Mouse (Mus musculus) left cerebral cortex, postnatal 4 days (tissue): ENCODE results near the gene Epp13. TPM values are rescaled to one million over a fixed set of nuclear protein-coding genes. Genes with fewer than 3 reads are reported as not detected.
"Not testable (repeated sequence)": the region's sequence is repeated elsewhere in the genome, so short reads cannot be mapped to it uniquely, and the experiment has no call there.

ENCODE experiments used
- DNase-seq: peaks from one replicate; pipeline ENCODE4 v3.0.0-alpha.2; 2022
- intact Hi-C: fragments of 180-260 bp; cut with DNase I; formaldehyde crosslinking; loops from one replicate; pipeline ENCODE4 v1.15.1; 2025
- total RNA-seq, 2 experiments: library from RNA; stranded (reverse); gene quantifications; 2 replicates each; pipeline ENCODE4 v1.2.3; 2021

The Epp13 gene
- not detected for total RNA-seq

DNA sequence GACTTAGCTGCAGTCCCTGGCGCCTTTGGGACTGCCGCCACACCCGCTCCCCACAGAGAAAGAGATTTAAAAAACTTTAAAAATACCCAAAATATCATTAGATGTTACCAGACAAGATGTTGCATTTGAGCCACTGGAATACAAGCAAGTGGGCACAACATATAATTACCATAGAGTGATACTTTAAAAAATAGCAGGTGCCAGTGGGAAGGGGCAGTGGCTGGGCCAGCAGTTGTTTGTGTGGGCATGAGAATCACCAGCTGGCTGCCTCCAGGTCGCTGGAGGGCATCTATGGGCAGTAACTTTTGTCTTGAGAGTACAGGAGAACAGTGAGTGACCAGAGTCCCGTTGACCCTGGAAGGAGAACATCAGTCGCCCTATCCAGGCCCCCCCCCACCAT, at the start of gene Epp13:
Epp13 (plus strand) TSS at position 301 of the 400 bp plus-strand sequence.
- DNase-seq: no peak
- intact Hi-C loops: no loop called here

DNA sequence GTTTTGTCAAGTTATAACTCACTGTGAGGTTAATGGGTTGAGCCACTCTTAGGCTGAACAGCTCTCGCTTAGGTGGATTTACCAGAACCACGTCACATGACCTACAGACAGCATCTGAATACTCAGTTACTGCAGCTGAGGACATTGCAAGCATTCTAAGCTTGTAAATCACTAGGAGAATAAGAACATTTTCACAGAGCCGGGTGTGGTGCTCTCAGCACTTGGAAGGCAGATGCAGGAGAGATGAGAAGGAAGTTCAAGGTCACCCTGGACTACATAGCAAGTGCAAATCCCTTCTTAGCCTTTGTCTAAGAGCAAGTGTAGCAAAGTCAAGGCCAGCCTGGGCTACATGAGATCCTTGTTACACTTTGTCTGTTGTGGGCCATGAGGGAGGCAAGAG, 48.3 kb upstream of the Epp13 start:
- no peak for DNase-seq
- intact Hi-C loops: no loop called here

DNA sequence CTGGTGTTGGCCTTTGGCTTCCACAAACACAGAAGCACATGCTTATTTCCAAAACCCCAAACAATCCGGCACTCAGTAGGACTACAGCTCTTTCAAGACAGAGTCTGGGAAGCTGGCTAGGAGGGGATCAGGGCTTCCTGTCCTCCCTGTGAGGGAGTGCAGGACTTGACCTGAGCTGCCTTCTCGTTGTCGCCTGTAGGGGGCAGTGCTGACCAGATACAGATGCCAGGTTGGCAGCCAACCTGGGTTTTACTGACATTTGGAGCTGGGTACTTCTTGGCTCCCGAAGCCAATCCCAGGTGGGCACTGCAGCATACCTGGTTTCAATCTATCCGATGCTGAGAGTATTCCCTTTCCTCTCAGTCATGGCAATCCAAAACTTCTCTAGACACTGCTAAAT, 39.4 kb upstream of the Epp13 start:
- intact Hi-C loops: no loop called here
- no peak for DNase-seq

DNA sequence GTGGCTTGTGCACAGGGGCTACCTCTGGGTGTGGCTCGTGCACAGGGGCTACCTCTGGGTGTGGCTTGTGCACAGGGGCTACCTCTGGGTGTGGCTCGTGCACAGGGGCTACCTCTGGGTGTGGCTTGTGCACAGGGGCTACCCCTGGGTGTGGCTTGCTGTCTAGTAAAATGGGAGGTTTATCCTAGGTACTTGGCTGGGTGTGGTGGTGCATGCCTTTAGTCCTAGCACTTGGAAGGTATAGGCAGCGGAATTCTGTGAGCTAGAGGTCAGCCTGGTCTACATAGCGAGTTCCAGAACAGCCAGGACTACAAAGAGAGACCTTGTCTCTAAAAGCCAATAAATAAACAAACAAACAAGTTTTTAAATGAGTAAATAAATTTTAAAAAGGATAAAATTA, 37.8 kb upstream of the Epp13 start:
- intact Hi-C loops, DNase-seq: not testable (repeated sequence)

DNA sequence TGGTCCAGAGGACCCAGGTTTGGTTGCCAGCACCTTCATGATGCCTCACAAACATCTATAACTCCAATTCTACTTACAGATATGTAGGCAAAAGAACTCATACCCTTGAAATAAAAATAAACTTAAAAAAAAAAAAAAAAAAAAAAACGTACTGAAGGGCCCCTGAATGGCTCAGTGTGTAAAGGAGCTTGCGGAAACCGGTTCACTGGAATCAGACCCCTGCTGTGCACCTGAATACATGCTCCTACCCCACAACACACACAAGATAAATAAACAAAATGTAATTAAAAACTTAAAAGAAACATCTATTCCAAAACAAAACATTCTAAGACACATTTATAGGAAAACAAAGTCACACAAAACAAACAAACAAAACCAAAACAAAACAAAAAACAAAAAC, 32.4 kb upstream of the Epp13 start:
- intact Hi-C loops: no loop called here
- DNase-seq: no peak

DNA sequence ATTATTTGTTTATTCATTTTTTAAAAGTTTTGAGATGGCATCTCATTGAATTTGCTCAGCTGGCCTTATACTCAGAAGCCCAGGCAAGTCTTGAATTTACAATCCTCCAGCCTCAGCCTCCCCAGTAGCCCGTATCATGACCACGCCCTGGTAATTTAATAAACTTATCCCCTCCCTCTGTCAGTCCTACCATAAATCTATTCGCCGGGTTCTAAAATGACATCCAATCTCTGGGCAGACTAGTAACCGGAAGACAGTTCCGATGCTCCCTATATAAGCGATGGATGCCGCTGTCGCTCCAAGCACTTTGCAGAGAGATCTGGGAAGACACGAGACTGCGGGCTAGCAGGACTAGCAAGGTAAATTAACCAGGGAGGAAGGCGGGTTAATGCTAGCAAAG, 30.5 kb upstream of the Epp13 start, which contains the start of gene Zscan5b:
Zscan5b (plus strand) TSS at position 301 of the 400 bp plus-strand sequence.
- intact Hi-C loops: no loop called here
- no peak for DNase-seq

DNA sequence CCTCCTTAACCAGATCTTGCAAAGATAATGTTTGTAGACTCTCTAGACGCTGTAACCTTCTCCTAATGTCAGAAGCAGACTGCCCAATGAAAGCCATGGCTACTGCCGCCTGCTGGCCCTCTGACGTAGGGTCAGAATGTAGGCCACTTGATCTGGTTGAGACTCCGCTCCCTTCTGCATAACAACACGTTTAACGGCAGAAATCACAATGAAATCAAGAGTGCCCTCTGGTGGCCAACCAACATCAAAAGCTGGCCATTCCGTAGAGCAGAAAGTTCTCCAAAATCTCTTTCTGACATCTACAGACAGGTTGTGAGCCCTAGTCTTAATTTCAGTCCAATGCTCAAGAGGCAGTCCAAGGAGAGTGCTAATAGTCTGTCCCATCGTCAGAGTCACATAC, 24.0 kb upstream of the Epp13 start:
- intact Hi-C loops: not testable (repeated sequence)
- DNase-seq: peak; percentile 3

DNA sequence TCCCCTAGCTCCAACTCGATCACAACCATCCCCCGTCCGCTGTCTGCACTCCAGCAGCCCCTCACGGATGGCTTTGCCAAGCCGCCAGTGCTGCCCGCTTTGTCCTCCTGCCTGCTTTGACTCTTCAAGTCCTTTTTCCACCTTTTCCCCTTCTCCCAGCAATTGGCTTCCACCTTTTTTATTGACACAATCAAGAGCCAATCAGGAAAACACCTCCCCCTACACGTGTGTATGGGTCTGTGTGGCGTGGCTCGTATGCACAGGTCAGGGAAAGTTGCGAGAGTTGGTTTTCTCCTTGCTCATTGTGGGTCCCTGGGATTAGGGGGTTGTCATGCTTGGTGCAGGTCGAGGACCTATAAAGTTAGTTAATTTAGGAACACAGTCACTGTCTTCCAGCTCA, 12.7 kb upstream of the Epp13 start:
- intact Hi-C loops: no loop called here
- no peak for DNase-seq

DNA sequence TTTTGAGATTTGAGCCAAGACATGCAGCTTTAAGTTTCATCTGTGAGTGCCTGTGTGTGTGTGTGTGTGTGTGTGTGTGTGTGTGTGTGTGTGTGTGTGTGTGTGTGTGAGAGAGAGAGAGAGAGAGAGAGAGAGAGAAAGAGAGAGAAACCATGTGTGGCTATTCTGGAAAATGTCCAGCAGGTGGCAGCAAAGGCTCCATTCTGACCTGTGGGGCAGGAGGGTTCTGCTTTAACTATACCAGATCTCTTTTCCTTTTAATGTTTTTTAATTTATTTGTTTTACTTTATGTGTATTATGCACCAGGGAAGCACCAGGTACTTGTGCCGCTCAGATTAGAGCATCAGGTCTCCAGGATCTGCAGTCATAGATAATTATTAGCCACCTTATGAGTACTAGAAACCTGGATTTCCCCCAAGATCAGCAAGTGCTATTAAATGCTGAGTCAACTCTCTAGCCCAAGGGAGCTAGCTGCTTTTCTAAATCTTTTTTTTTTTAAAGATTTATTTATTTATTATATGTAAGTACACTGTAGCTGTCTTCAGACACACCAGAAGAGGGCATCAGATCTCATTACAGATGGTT, 11.6 kb upstream of the Epp13 start:
- intact Hi-C loops: not testable (repeated sequence)
- DNase-seq: peak; percentile 33

DNA sequence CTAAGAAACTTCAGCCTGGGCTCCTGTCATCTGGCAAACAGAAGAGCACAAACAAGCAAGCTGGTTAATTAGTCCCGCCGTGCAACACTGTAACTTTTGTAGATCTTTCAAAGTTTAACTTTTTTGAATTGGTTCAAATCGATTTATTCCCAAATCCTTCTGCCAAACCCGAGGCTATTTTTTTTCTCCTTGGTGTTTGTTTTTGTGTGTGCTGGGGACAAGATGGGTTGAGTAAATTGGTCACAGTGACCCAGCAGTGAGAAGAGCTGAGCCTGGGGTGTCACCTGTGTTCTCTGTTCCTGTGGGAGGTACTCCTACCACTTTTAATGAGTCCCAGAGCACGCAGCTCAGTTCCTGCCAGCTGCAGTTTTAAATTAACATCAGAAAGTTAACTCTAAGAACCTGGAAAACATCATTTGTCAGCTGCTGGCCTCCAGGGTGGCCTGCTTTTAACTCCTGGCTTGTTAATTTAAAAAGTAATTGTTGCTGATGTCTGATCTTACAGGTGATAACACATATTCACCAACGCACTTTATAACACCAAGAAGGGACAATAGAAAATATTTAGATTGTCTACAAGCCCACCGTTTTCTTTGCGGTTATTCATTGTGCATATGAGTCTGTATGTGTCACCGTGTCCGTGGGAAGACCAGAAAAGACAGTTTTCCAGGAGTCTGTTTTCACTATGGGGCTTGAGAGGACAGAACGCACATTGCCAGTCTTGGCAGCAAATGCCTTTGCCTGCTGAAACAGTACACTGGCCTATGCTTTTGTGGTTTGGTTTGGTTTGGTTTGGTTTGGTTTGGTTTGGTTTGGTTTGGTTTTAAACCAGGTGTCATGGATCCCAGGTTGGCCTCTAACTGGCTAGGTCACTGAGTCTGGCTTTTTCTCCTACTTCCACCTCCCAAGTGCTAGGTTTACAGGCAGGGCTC, 7.9 kb upstream of the Epp13 start:
- intact Hi-C loops: no loop called here
- DNase-seq: no peak

DNA sequence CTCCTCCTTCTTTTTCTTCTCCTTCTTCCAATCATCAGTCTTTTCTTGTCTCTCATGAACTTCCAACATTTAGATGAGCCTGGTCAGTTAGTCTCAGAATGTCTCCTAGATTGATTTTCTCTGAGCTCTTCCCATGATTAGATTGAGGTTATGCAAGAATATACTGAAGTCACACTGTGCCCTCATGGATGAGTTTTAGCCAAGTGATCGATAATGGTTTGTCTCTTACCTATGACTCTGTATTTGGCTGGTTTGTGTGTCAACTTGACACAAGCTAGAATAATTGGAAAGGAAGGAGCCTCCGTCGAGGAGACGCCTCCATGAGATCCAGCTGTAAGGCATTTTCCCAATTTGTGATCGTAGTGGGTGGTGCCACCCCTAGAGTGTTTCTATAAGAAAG, 1.9 kb downstream of the Epp13 start:
- intact Hi-C loops: no loop called here
- DNase-seq: no peak

DNA sequence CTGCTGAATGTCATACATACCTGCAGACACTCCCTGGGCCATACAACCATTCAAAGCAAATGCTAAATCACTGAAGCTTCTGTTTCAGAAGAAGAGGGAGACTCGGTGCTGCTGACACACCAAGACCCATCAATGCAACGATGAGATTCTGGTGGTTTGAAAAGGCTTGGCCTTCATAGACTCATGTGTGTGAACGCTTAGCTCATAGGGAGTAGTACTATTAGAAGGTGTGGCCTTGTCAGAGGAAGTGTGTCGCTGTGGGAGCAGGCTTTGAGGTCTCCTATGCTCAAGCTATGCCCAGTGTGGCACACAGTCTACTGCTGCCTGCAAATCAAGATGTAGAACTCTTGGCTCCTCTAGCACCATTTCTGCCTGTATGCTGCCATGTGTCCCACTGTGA, 4.9 kb downstream of the Epp13 start:
- DNase-seq: no peak
- intact Hi-C loops: no loop called here

DNA sequence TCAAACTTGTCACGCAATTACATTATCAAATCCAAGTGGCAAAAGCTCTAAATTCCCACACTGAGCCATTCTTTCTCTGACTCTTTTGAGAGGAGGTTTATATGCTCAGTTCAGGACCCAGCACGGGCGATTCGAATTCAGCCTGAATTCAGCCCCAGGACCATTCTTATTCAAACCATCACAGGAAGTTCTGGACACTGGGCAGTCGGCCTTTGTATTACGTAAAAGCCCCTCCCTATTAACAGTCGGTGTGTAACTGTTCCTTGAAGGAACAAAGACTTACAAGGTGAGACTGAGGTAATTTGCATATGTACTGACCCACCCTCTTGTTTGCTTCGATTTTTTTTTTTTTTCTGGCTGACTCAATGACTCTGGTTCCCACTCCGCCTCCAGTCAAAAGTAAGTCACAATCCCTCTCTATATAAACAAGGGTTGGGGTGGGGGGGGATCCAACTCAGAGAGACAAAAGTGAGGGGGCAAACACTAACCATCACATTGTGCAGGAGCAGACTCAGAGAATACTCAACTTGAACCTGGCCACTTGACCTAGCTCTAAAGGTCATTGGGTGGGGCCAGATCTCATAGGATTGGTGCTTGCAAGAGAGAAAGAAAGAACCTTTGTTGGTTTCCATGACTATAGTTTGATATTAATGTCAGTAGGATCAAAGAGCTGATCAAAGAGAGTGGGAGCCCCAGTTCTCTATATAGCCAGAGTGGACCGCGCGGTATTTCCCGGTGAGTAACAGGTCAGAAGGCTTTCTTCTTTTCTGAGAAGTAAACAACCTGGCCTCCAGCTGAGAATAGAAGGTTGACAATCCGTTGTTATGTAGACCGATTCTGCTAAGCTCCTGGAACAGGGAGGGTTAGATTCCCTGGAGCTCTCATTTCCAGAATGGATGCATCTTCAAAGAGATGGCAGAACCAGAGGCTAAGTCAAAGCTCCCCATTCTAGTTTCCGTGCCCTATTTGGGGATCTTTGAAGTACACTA, 6.0 kb downstream of the Epp13 start:
- intact Hi-C loops: no loop called here
- DNase-seq: no peak

DNA sequence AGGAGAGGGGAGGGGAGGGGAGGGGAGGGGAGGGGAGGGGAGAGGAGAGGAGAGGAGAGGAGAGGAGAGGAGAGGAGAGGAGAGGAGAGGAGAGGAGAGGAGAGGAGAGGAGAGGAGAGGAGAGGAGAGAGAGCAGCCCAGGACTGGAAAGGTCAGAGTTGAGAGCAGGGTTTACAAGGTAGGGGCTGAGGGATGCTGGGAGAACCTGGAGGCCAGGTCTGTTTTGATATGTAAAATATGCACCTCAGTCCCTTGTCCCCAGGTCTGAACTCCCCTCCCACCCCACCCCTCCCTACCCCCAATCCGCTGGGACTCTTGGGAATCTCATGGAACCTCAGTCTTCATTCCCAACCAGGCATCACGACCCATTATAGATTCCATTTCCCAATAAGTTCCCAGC, 7.5 kb downstream of the Epp13 start:
- DNase-seq, intact Hi-C loops: not testable (repeated sequence)

DNA sequence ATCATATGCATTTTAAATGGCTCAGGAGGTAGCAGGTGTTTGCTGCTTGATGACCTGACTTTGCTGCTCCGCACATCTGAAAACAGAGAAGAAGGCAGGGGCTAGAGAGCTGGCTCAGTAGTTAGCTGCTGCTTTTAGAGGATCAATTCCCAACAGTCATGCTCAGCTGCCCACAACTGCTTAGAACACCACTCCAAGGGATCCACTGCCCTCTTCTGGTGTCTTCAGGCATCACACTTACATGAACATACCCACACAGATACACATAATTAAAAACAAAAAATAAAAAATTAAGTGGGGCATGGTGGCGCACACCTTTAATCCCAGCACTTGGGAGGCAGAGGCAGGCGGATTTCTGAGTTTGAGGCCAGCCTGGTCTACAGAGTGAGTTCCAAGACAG, 9.6 kb downstream of the Epp13 start:
- no peak for DNase-seq
- intact Hi-C loops: no loop called here

DNA sequence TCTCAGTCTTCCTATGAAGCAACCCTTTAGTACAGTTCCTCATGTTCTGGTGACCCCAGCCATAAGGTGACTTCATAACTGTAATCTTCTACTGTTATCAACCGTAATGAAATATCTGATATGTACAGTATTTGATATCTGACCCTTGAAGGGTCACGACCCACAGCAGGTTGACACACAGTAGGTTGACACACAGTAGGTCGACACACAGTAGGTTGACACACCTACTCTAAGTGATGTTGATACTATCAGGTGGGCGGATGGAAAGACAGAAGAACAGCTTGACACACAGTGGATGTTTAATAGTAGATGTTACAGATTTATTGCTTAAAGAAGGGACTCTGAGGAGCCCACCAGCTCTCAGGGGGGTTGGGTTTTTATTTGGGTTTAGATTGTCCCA, 10.5 kb downstream of the Epp13 start:
- intact Hi-C loops: no loop called here

DNA sequence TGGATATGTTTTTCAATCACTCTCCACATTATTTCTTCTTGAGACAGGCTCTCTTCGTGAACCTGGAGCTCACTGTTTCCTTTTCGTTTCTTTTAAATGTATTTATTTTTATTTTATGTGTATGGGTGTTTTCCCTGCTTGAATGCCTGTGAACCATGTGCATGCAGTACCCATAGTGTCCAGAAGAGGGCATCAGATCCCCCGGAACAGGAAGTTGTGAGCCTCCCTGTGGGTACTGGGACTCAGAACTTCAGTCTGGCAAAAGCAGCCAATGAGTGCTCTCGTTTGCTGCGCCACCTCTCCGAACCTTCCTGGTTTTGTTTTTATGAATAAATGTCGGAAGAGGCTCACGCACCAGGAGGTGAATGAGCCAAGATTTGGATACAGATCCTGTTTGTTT, 13.2 kb downstream of the Epp13 start:
- DNase-seq: peak; percentile 13
- intact Hi-C loops: no loop called here

More for the DNA sequence above, 10.5 kb downstream of the Epp13 start:
- no peak for DNase-seq

DNA sequence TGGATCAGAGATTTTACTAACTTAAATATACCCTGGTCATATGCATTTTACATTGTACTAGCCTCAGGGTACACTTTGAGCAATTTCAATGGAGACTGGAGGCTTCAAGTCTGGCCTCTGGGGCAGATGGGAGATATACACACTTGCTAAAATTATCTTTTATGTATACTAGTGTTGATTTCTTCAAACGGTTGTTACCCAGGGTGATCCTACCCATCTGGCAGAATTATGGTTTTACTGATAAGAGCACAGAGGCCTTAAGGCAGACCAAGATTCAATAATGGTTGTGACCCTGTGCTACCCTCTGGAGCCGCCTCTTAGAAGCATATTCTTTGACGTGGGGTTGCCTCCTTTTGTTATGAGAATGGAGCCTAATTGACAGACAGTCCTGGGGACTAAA, 25.4 kb downstream of the Epp13 start:
- intact Hi-C loops: no loop called here
- DNase-seq: no peak

DNA sequence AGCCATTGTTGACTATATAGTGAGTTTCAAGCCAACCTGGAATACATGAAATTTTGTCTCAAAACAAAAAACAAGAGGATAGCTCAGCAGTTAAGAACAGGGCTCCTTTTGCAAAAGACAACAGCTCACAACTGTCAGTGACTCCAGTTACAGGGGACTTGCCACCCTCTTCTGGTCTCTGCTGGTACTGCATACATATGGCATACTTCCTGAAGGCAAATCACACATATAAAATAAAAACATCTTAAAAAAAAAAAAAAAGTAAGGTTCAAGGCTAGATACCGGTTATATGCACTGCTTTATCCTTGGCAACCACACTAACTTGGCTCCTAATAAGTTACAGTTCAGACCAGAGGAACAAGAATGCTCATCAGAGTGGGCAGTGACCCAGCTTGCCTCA, 30.2 kb downstream of the Epp13 start:
- peak; percentile 76 for DNase-seq
- intact Hi-C loops: loop anchor here (5.0 kb wide), 1 partner anchor 155 kb away; no protein-coding TSS in a partner anchor

DNA sequence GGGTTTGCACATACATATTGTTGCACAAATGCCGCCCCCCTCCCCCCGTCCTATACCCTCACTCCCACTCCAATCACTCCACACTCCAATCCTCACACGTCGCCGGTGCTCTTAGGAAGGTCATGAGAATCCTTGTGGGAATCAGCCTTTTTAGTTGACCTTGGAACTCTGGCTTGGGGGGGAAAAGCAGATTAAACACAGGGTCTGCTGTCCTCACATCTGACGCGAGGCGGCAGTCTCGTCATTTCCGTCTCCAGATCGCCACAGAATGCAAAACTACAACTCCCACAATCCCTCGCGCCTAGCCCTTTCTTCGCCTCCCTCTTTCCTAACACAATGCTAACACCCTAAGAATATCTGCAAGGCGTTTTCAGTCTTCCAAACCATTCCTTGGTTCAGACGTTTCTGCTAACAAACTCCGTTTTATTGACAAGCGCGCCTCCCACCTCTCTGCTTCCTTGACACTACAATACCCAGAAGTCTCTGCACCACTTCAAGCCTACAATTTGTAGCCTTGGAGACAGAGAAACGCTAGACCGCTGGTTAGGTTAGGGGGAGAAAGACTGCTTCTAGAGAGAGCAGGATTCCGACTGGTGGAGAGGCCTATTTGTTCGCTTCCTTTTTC, 31.1 kb downstream of the Epp13 start:
- DNase-seq: peak; percentile 78
- intact Hi-C loops: loop anchor here (5.0 kb wide), 1 partner anchor 156 kb away; no protein-coding TSS in a partner anchor
